Mouse (Mus musculus) c-Kit-positive CD71-positive TER-119-negative erythroid progenitor cells, embryonic 14.5 days (primary cell): ENCODE measurements around the gene Tomm34.
"Not testable (repeated sequence)": the region's sequence is repeated elsewhere in the genome, so short reads cannot be mapped to it uniquely, and the experiment has no call there.

Source experiments
- DNase-seq: peaks from one replicate; pipeline ENCODE4 v3.0.0-alpha.2; 2013; ENCODE audit warnings: low read depth

Gene Tomm34

GRCm38 (mm10) chr2:164076874-164077425, 6.0 kb upstream of the Tomm34 start:
- DNase-seq = no peak

- no peak for DNase-seq
Measured at GRCm38 (mm10) chr2:164075088-164075487, 4.1 kb upstream of the Tomm34 start.

- DNase-seq = peak; percentile 97
Measured at GRCm38 (mm10) chr2:164073918-164074578, 3.1 kb upstream of the Tomm34 start.

GRCm38 (mm10) chr2:164073120-164073519, 2.2 kb upstream of the Tomm34 start:
- no peak for DNase-seq

- DNase-seq = no peak
Measured at GRCm38 (mm10) chr2:164072109-164072508, 1.1 kb upstream of the Tomm34 start.

GRCm38 (mm10) chr2:164071437-164071820, 460 bp upstream of the Tomm34 start:
- DNase-seq = not testable (repeated sequence)

- DNase-seq = peak; percentile 24
Measured at GRCm38 (mm10) chr2:164070142-164070764, 716 bp downstream of the Tomm34 start, which contains the start of gene Stk4. Gene Stk4 (plus strand): TSS chr2:164070322.

GRCm38 (mm10) chr2:164059634-164060235, 11.2 kb downstream of the Tomm34 start:
- no peak for DNase-seq

- DNase-seq = no peak
Measured at GRCm38 (mm10) chr2:164054671-164055070, 16.3 kb downstream of the Tomm34 start.

GRCm38 (mm10) chr2:164053767-164054166, 17.2 kb downstream of the Tomm34 start:
- no peak for DNase-seq

GRCm38 (mm10) chr2:164047197-164047690, 23.7 kb downstream of the Tomm34 start:
- DNase-seq = no peak

GRCm38 (mm10) chr2:164041523-164041922, 29.4 kb downstream of the Tomm34 start:
- DNase-seq = no peak

- DNase-seq = no peak
Measured at GRCm38 (mm10) chr2:164040949-164041348, 30.0 kb downstream of the Tomm34 start.

GRCm38 (mm10) chr2:164038407-164039028, 32.5 kb downstream of the Tomm34 start:
- DNase-seq = no peak

- peak; percentile 25 for DNase-seq
Measured at GRCm38 (mm10) chr2:164036520-164037019, 34.4 kb downstream of the Tomm34 start.

GRCm38 (mm10) chr2:164032973-164033372, 38.0 kb downstream of the Tomm34 start:
- DNase-seq = no peak

GRCm38 (mm10) chr2:164031147-164031546, 39.8 kb downstream of the Tomm34 start:
- DNase-seq = no peak

GRCm38 (mm10) chr2:164025150-164025549, 45.8 kb downstream of the Tomm34 start, which contains the start of gene Pabpc1l:
Gene Pabpc1l (plus strand): TSS chr2:164025450.
- no peak for DNase-seq

GRCm38 (mm10) chr2:164022104-164022503, 48.9 kb downstream of the Tomm34 start:
- no peak for DNase-seq

- DNase-seq = no peak
Measured at GRCm38 (mm10) chr2:164019943-164020342, 51.0 kb downstream of the Tomm34 start.

- DNase-seq = no peak
Measured at GRCm38 (mm10) chr2:164018910-164019309, 52.1 kb downstream of the Tomm34 start.

GRCm38 (mm10) chr2:164015304-164015703, 55.7 kb downstream of the Tomm34 start:
- no peak for DNase-seq
